Mouse (Mus musculus) olfactory bulb, adult 2 months (tissue): Measurements from ENCODE around the gene Pan2.

Experiments used
- CTCF ChIP-seq: fragments of 200-500 bp; IDR thresholded peaks from 2 replicates; pipeline ENCODE4 v1.5.1; 2012; ENCODE audit warnings: low read depth, mild to moderate bottlenecking, low read length, moderate library complexity; ENCODE audit not compliant: insufficient read depth
- POLR2A ChIP-seq: fragments of 200-500 bp; IDR thresholded peaks from 2 replicates; pipeline ENCODE4 v1.6.1; 2012; ENCODE audit warnings: mild to moderate bottlenecking, low read depth, low read length, moderate library complexity; ENCODE audit not compliant: insufficient read depth

GRCm38 (mm10) chr10:128281682-128282081, 21.5 kb upstream of the Pan2 start:
- TF ChIP-seq POLR2A (no peak), CTCF (no peak)
